Mouse (Mus musculus): ENCODE results near the gene Lpcat3. TPM values are rescaled to one million over a fixed set of nuclear protein-coding genes. Genes with fewer than 3 reads are reported as not detected.
"Not testable (repeated sequence)": the region's sequence is repeated elsewhere in the genome, so short reads cannot be mapped to it uniquely, and the experiment has no call there.

Lpcat3 gene
- polyA plus RNA-seq, 1 experiment from 2014 or later = 68.4 TPM

- no peak for ATAC-seq (ENCODE audit: low read depth)
- H3K27me3 ChIP-seq = no peaks in the 10 kb centered on the region
- 72% methylated on average over 7 of the region's 7 CpGs for WGBS (ENCODE audit: insufficient replicate concordance)
- no peak overlapping the region for H3K4me3 ChIP-seq (replicated peaks)
- no peak overlapping the region for H3K27ac ChIP-seq
- no peak for DNase-seq
- no peaks in the 10 kb centered on the region for H3K9me3 ChIP-seq (replicated peaks)
- peaks cover 70% of the 10 kb centered on the region for H3K4me1 ChIP-seq (replicated peaks)
- H3K9ac ChIP-seq = no peak overlapping the region
- H3K4me2 ChIP-seq = no peak overlapping the region
- peaks cover 33% of the 10 kb centered on the region for H3K36me3 ChIP-seq
Measured at GRCm38 (mm10) chr6:124678769-124679168, 15.9 kb downstream of the Lpcat3 start.

GRCm38 (mm10) chr6:124679486-124679885, 16.7 kb downstream of the Lpcat3 start:
- 92% methylated on average over 3 of the region's 3 CpGs for WGBS (ENCODE audit: insufficient replicate concordance)
- no peak for ATAC-seq (ENCODE audit: low read depth)
- no peak overlapping the region for H3K27ac ChIP-seq

GRCm38 (mm10) chr6:124682291-124682690, 19.5 kb downstream of the Lpcat3 start:
- not testable (repeated sequence) for H3K9me3 ChIP-seq (replicated peaks); H3K9ac ChIP-seq; DNase-seq; H3K27me3 ChIP-seq; H3K4me2 ChIP-seq; ATAC-seq (ENCODE audit: low read depth); H3K4me3 ChIP-seq (replicated peaks)
- H3K36me3 ChIP-seq = peaks cover 17% of the 10 kb centered on the region; the same call in 1 of the 2 replicates
- WGBS (ENCODE audit: insufficient replicate concordance) = 57% methylated on average over 6 of the region's 6 CpGs
- H3K27ac ChIP-seq = peak overlapping the region; percentile 80
- peaks cover 77% of the 10 kb centered on the region for H3K4me1 ChIP-seq (replicated peaks)

More at GRCm38 (mm10) chr6:124679486-124679885, 16.7 kb downstream of the Lpcat3 start:
- H3K9ac ChIP-seq = no peak overlapping the region
- H3K4me1 ChIP-seq (replicated peaks) = peaks cover 70% of the 10 kb centered on the region
- H3K4me2 ChIP-seq = no peak overlapping the region
- DNase-seq = no peak
- no peaks in the 10 kb centered on the region for H3K9me3 ChIP-seq (replicated peaks)
- H3K4me3 ChIP-seq (replicated peaks) = no peak overlapping the region
- peaks cover 25% of the 10 kb centered on the region for H3K36me3 ChIP-seq
- no peaks in the 10 kb centered on the region for H3K27me3 ChIP-seq

GRCm38 (mm10) chr6:124683591-124684417, 21.0 kb downstream of the Lpcat3 start:
- H3K9ac ChIP-seq = peak overlapping the region; percentile 47
- H3K4me3 ChIP-seq (replicated peaks) = peak overlapping the region; percentile 16; the same call in 1 of the 2 replicates
- ATAC-seq (ENCODE audit: low read depth) (peak; percentile 90), DNase-seq (peak; percentile 57)
- no peaks in the 10 kb centered on the region for H3K27me3 ChIP-seq
- WGBS (ENCODE audit: insufficient replicate concordance) = 52% methylated on average over 14 of the region's 14 CpGs
- peaks cover 17% of the 10 kb centered on the region; the same call in 1 of the 2 replicates for H3K36me3 ChIP-seq
- H3K4me2 ChIP-seq = peak overlapping the region; percentile 53
- peaks cover 74% of the 10 kb centered on the region for H3K4me1 ChIP-seq (replicated peaks)
- H3K27ac ChIP-seq = peak overlapping the region; percentile 80
- no peaks in the 10 kb centered on the region for H3K9me3 ChIP-seq (replicated peaks)

- H3K4me1 ChIP-seq (replicated peaks) = peaks cover 85% of the 10 kb centered on the region
- H3K9me3 ChIP-seq (replicated peaks) = no peaks in the 10 kb centered on the region
- no peak overlapping the region for H3K4me3 ChIP-seq (replicated peaks)
- H3K9ac ChIP-seq = peak overlapping the region; percentile 37; the same call in 1 of the 2 replicates
- peak overlapping the region; percentile 41 for H3K4me2 ChIP-seq
- peaks cover 12% of the 10 kb centered on the region; the same call in 1 of the 2 replicates for H3K36me3 ChIP-seq
- DNase-seq (peak; percentile 58), ATAC-seq (ENCODE audit: low read depth) (peak; percentile 52)
- peak overlapping the region; percentile 60 for H3K27ac ChIP-seq
- WGBS (ENCODE audit: insufficient replicate concordance) = 23% methylated on average over 12 of the region's 12 CpGs
- no peaks in the 10 kb centered on the region for H3K27me3 ChIP-seq
Measured at GRCm38 (mm10) chr6:124685606-124686386, 23.0 kb downstream of the Lpcat3 start.

- H3K27me3 ChIP-seq; H3K9ac ChIP-seq; H3K36me3 ChIP-seq; H3K4me2 ChIP-seq; ATAC-seq (ENCODE audit: low read depth); H3K4me3 ChIP-seq (replicated peaks); DNase-seq; H3K9me3 ChIP-seq (replicated peaks): not testable (repeated sequence)
- H3K27ac ChIP-seq = 0 out of 2 replicates have a peak overlapping the region, but pooled peaks have one; percentile 60
- 59% methylated on average over 1 of the region's 1 CpGs for WGBS (ENCODE audit: insufficient replicate concordance)
- peaks cover 80% of the 10 kb centered on the region for H3K4me1 ChIP-seq (replicated peaks)
Measured at GRCm38 (mm10) chr6:124686644-124687043, 23.8 kb downstream of the Lpcat3 start.

GRCm38 (mm10) chr6:124688151-124688758, 25.4 kb downstream of the Lpcat3 start:
- DNase-seq (no peak), ATAC-seq (ENCODE audit: low read depth) (no peak)
- peak overlapping the region; percentile 14; the same call in 1 of the 2 replicates for H3K27ac ChIP-seq
- no peak overlapping the region for H3K4me3 ChIP-seq (replicated peaks)
- WGBS (ENCODE audit: insufficient replicate concordance) = 63% methylated on average over 8 of the region's 8 CpGs
- H3K9me3 ChIP-seq (replicated peaks) = no peaks in the 10 kb centered on the region
- no peak overlapping the region for H3K4me2 ChIP-seq
- H3K36me3 ChIP-seq = 0 out of 2 replicates have a peak, but pooled peaks cover 7% of the 10 kb centered on the region
- peaks cover 77% of the 10 kb centered on the region for H3K4me1 ChIP-seq (replicated peaks)
- no peak overlapping the region for H3K9ac ChIP-seq
- H3K27me3 ChIP-seq = no peaks in the 10 kb centered on the region

- Histone ChIP-seq H3K9ac (no peak overlapping the region), H3K9me3 (replicated peaks) (no peaks in the 10 kb centered on the region), H3K36me3 (peaks cover 12% of the 10 kb centered on the region; the same call in 1 of the 2 replicates), H3K4me1 (replicated peaks) (peaks cover 77% of the 10 kb centered on the region), H3K4me2 (no peak overlapping the region), H3K4me3 (replicated peaks) (no peak overlapping the region), H3K27ac (no peak overlapping the region), H3K27me3 (no peaks in the 10 kb centered on the region)
- ATAC-seq (ENCODE audit: low read depth) (no peak), DNase-seq (no peak)
- WGBS (ENCODE audit: insufficient replicate concordance) = 85% methylated on average over 3 of the region's 3 CpGs
Measured at GRCm38 (mm10) chr6:124689011-124689410, 26.2 kb downstream of the Lpcat3 start.

- no peak for ATAC-seq (ENCODE audit: low read depth)
- no peaks in the 10 kb centered on the region for H3K27me3 ChIP-seq
- no peak overlapping the region for H3K4me2 ChIP-seq
- DNase-seq = no peak
- H3K27ac ChIP-seq = no peak overlapping the region
- H3K9ac ChIP-seq = no peak overlapping the region
- no peaks in the 10 kb centered on the region for H3K9me3 ChIP-seq (replicated peaks)
- H3K4me1 ChIP-seq (replicated peaks) = peaks cover 70% of the 10 kb centered on the region
- H3K36me3 ChIP-seq = peaks cover 15% of the 10 kb centered on the region
- H3K4me3 ChIP-seq (replicated peaks) = no peak overlapping the region
- WGBS (ENCODE audit: insufficient replicate concordance) = 84% methylated on average over 3 of the region's 3 CpGs
Measured at GRCm38 (mm10) chr6:124690517-124690916, 27.7 kb downstream of the Lpcat3 start.

GRCm38 (mm10) chr6:124693243-124693981, 30.6 kb downstream of the Lpcat3 start:
- H3K4me1 ChIP-seq (replicated peaks) = peaks cover 46% of the 10 kb centered on the region
- no peak overlapping the region for H3K4me2 ChIP-seq
- H3K9me3 ChIP-seq (replicated peaks) = no peaks in the 10 kb centered on the region
- 76% methylated on average over 15 of the region's 15 CpGs for WGBS (ENCODE audit: insufficient replicate concordance)
- H3K27me3 ChIP-seq = no peaks in the 10 kb centered on the region
- no peak overlapping the region for H3K27ac ChIP-seq
- H3K4me3 ChIP-seq (replicated peaks) = no peak overlapping the region
- no peak overlapping the region for H3K9ac ChIP-seq
- ATAC-seq (ENCODE audit: low read depth) (no peak), DNase-seq (no peak)
- peaks cover 27% of the 10 kb centered on the region for H3K36me3 ChIP-seq
